Mouse (Mus musculus): ENCODE measurements around the gene Gm49711. TPM values are rescaled to one million over a fixed set of nuclear protein-coding genes. Genes with fewer than 3 reads are reported as not detected.

The Gm49711 gene
- polyA plus RNA-seq, 1 experiment from 2014 or later = 0.63 TPM

- H3K9ac ChIP-seq = no peak overlapping the region
Observed at GRCm38 (mm10) chr16:92039421-92039820, 18.7 kb upstream of the Gm49711 start.

GRCm38 (mm10) chr16:92039966-92040365 lies 18.1 kb upstream of the Gm49711 start:
- WGBS = 93% methylated on average over 11 of the region's 11 CpGs
- Histone ChIP-seq H3K4me2 (no peak overlapping the region), H3K4me1 (no peaks in the 10 kb centered on the region), H3K9ac (no peak overlapping the region), H3K27ac (no peak overlapping the region), H3K36me3 (no peaks in the 10 kb centered on the region), H3K27me3 (no peaks in the 10 kb centered on the region), H3K9me3 (no peaks in the 10 kb centered on the region), H3K4me3 (no peak overlapping the region)
- ATAC-seq (ENCODE audit: insufficient number of reproducible peaks, insufficient read depth, low FRiP score, low TSS enrichment, low read depth) = no peak

More at GRCm38 (mm10) chr16:92039421-92039820, 18.7 kb upstream of the Gm49711 start:
- Histone ChIP-seq H3K4me3 (no peak overlapping the region), H3K4me1 (no peaks in the 10 kb centered on the region), H3K9me3 (no peaks in the 10 kb centered on the region), H3K27me3 (no peaks in the 10 kb centered on the region), H3K27ac (no peak overlapping the region), H3K36me3 (no peaks in the 10 kb centered on the region), H3K4me2 (no peak overlapping the region)
- WGBS = 96% methylated on average over 7 of the region's 7 CpGs
- ATAC-seq (ENCODE audit: insufficient number of reproducible peaks, insufficient read depth, low FRiP score, low TSS enrichment, low read depth) = no peak

GRCm38 (mm10) chr16:92051777-92052310 lies 6.3 kb upstream of the Gm49711 start:
- Histone ChIP-seq H3K4me2 (no peak overlapping the region), H3K27ac (no peak overlapping the region), H3K4me3 (no peak overlapping the region), H3K9ac (no peak overlapping the region), H3K27me3 (no peaks in the 10 kb centered on the region), H3K36me3 (no peaks in the 10 kb centered on the region), H3K4me1 (no peaks in the 10 kb centered on the region), H3K9me3 (peaks cover 10% of the 10 kb centered on the region; the same call in 1 of the 2 replicates)
- 75% methylated on average over 7 of the region's 7 CpGs for WGBS
- no peak for ATAC-seq (ENCODE audit: insufficient number of reproducible peaks, insufficient read depth, low FRiP score, low TSS enrichment, low read depth)

- H3K27me3 ChIP-seq = no peaks in the 10 kb centered on the region
- H3K4me3 ChIP-seq = no peak overlapping the region
- ATAC-seq (ENCODE audit: insufficient number of reproducible peaks, insufficient read depth, low FRiP score, low TSS enrichment, low read depth) = no peak
- 75% methylated on average over 10 of the region's 10 CpGs for WGBS
- H3K36me3 ChIP-seq = no peaks in the 10 kb centered on the region
- peaks cover 10% of the 10 kb centered on the region; the same call in 1 of the 2 replicates for H3K9me3 ChIP-seq
- H3K9ac ChIP-seq = no peak overlapping the region
- peaks cover 4% of the 10 kb centered on the region; the same call in 1 of the 2 replicates for H3K4me1 ChIP-seq
- no peak overlapping the region for H3K27ac ChIP-seq
- no peak overlapping the region for H3K4me2 ChIP-seq
Observed at GRCm38 (mm10) chr16:92052569-92052968, 5.5 kb upstream of the Gm49711 start.

- no peak overlapping the region for H3K9ac ChIP-seq
- H3K9me3 ChIP-seq = peaks cover 10% of the 10 kb centered on the region; the same call in 1 of the 2 replicates
- 63% methylated on average over 2 of the region's 2 CpGs for WGBS
- ATAC-seq (ENCODE audit: insufficient number of reproducible peaks, insufficient read depth, low FRiP score, low TSS enrichment, low read depth) = no peak
- H3K4me3 ChIP-seq = no peak overlapping the region
- peaks cover 21% of the 10 kb centered on the region for H3K4me1 ChIP-seq
- no peaks in the 10 kb centered on the region for H3K27me3 ChIP-seq
- no peak overlapping the region for H3K4me2 ChIP-seq
- H3K36me3 ChIP-seq = peaks cover 9% of the 10 kb centered on the region
- H3K27ac ChIP-seq = no peak overlapping the region
Observed at GRCm38 (mm10) chr16:92056711-92057110, 1.4 kb upstream of the Gm49711 start.

- H3K4me1 ChIP-seq = peaks cover 21% of the 10 kb centered on the region
- WGBS = 3% methylated on average over 11 of the region's 11 CpGs
- peak overlapping the region; percentile 80 for H3K4me2 ChIP-seq
- peaks cover 17% of the 10 kb centered on the region for H3K36me3 ChIP-seq
- H3K9me3 ChIP-seq = peaks cover 10% of the 10 kb centered on the region; the same call in 1 of the 2 replicates
- peak overlapping the region; percentile 88 for H3K4me3 ChIP-seq
- peak overlapping the region; percentile 86 for H3K27ac ChIP-seq
- no peak for ATAC-seq (ENCODE audit: insufficient number of reproducible peaks, insufficient read depth, low FRiP score, low TSS enrichment, low read depth)
- H3K27me3 ChIP-seq = no peaks in the 10 kb centered on the region
- peak overlapping the region; percentile 83 for H3K9ac ChIP-seq
Observed at GRCm38 (mm10) chr16:92057456-92057851, 662 bp upstream of the Gm49711 start.

GRCm38 (mm10) chr16:92058644-92059620 lies 816 bp downstream of the Gm49711 start:
- Histone ChIP-seq H3K27me3 (no peaks in the 10 kb centered on the region), H3K4me1 (peaks cover 21% of the 10 kb centered on the region), H3K9me3 (peaks cover 7% of the 10 kb centered on the region; the same call in 1 of the 2 replicates), H3K27ac (no peak overlapping the region), H3K9ac (peak overlapping the region; percentile 83), H3K4me2 (peak overlapping the region; percentile 80), H3K4me3 (peak overlapping the region; percentile 88), H3K36me3 (peaks cover 26% of the 10 kb centered on the region)
- WGBS = 2% methylated on average over 55 of the region's 63 CpGs
- 0 out of 2 replicates have a peak, but pooled peaks have one; percentile 9 for ATAC-seq (ENCODE audit: insufficient number of reproducible peaks, insufficient read depth, low FRiP score, low TSS enrichment, low read depth)

GRCm38 (mm10) chr16:92060213-92060612 lies 2.1 kb downstream of the Gm49711 start:
- no peak overlapping the region for H3K27ac ChIP-seq
- H3K4me2 ChIP-seq = peak overlapping the region; percentile 80
- H3K36me3 ChIP-seq = peaks cover 31% of the 10 kb centered on the region
- no peak for ATAC-seq (ENCODE audit: insufficient number of reproducible peaks, insufficient read depth, low FRiP score, low TSS enrichment, low read depth)
- no peaks in the 10 kb centered on the region for H3K27me3 ChIP-seq
- no peaks in the 10 kb centered on the region for H3K9me3 ChIP-seq
- WGBS = 86% methylated on average over 3 of the region's 3 CpGs
- 0 out of 2 replicates have a peak overlapping the region, but pooled peaks have one; percentile 27 for H3K9ac ChIP-seq
- peaks cover 21% of the 10 kb centered on the region for H3K4me1 ChIP-seq
- peak overlapping the region; percentile 88 for H3K4me3 ChIP-seq

- H3K4me2 ChIP-seq = no peak overlapping the region
- H3K4me1 ChIP-seq = peaks cover 21% of the 10 kb centered on the region
- peaks cover 32% of the 10 kb centered on the region for H3K36me3 ChIP-seq
- no peak overlapping the region for H3K9ac ChIP-seq
- H3K4me3 ChIP-seq = no peak overlapping the region
- 94% methylated on average over 7 of the region's 7 CpGs for WGBS
- H3K27ac ChIP-seq = no peak overlapping the region
- H3K9me3 ChIP-seq = no peaks in the 10 kb centered on the region
- ATAC-seq (ENCODE audit: insufficient number of reproducible peaks, insufficient read depth, low FRiP score, low TSS enrichment, low read depth) = no peak
- no peaks in the 10 kb centered on the region for H3K27me3 ChIP-seq
Observed at GRCm38 (mm10) chr16:92061586-92061985, 3.5 kb downstream of the Gm49711 start.

GRCm38 (mm10) chr16:92062832-92063231 lies 4.7 kb downstream of the Gm49711 start:
- Histone ChIP-seq H3K27ac (no peak overlapping the region), H3K4me3 (no peak overlapping the region), H3K4me2 (no peak overlapping the region), H3K36me3 (peaks cover 39% of the 10 kb centered on the region), H3K27me3 (no peaks in the 10 kb centered on the region), H3K4me1 (peaks cover 17% of the 10 kb centered on the region), H3K9me3 (no peaks in the 10 kb centered on the region), H3K9ac (no peak overlapping the region)
- ATAC-seq (ENCODE audit: insufficient number of reproducible peaks, insufficient read depth, low FRiP score, low TSS enrichment, low read depth) = no peak
- 95% methylated on average over 1 of the region's 1 CpGs for WGBS

- H3K36me3 ChIP-seq = peaks cover 47% of the 10 kb centered on the region
- H3K4me2 ChIP-seq = no peak overlapping the region
- no peaks in the 10 kb centered on the region for H3K9me3 ChIP-seq
- no peak for ATAC-seq (ENCODE audit: insufficient number of reproducible peaks, insufficient read depth, low FRiP score, low TSS enrichment, low read depth)
- H3K4me1 ChIP-seq = peaks cover 8% of the 10 kb centered on the region
- WGBS = 94% methylated on average over 2 of the region's 2 CpGs
- no peak overlapping the region for H3K4me3 ChIP-seq
- no peak overlapping the region for H3K27ac ChIP-seq
- no peak overlapping the region for H3K9ac ChIP-seq
- no peaks in the 10 kb centered on the region for H3K27me3 ChIP-seq
Observed at GRCm38 (mm10) chr16:92064801-92065200, 6.7 kb downstream of the Gm49711 start.
